Mouse (Mus musculus) cerebellum, adult (tissue): Measurements from ENCODE around the gene Krtap15.

Source experiments
- ATAC-seq: cut with Nextera tagmentation; 2 replicates; pipeline ENCODE4 v1.9.2; 2017; ENCODE audit warnings: mild to moderate bottlenecking, moderate library complexity, mixed read lengths; ENCODE audit not compliant: insufficient number of reproducible peaks, low FRiP score, low TSS enrichment

Gene Krtap15

GRCm38 (mm10) chr16:88820066-88820465 lies at the start of gene Krtap15:
Gene Krtap15, plus strand, starts transcription at chr16:88820215.
- no peak for ATAC-seq

GRCm38 (mm10) chr16:88774106-88774505 lies 45.9 kb upstream of the Krtap15 start, which contains the start of gene 2310057N15Rik:
Gene 2310057N15Rik, minus strand, starts transcription at chr16:88774206.
- no peak for ATAC-seq

GRCm38 (mm10) chr16:88777596-88777995 lies 42.4 kb upstream of the Krtap15 start, which contains the start of gene Gm5965:
Gene Gm5965, plus strand, starts transcription at chr16:88777896.
- ATAC-seq = no peak

GRCm38 (mm10) chr16:88786786-88787185 lies 33.2 kb upstream of the Krtap15 start:
- ATAC-seq = no peak

- peak; percentile 83 for ATAC-seq
Measured at GRCm38 (mm10) chr16:88811827-88812226, 8.2 kb upstream of the Krtap15 start, which contains the start of gene Gm20741. Gene Gm20741, minus strand, starts transcription at chr16:88812220.

GRCm38 (mm10) chr16:88823736-88824135 lies 3.7 kb downstream of the Krtap15 start:
- no peak for ATAC-seq

GRCm38 (mm10) chr16:88826095-88826652 lies 6.2 kb downstream of the Krtap15 start, which contains the start of gene Krtap14:
Gene Krtap14, minus strand, starts transcription at chr16:88826145.
- no peak for ATAC-seq

- no peak for ATAC-seq
Measured at GRCm38 (mm10) chr16:88826978-88827377, 7.0 kb downstream of the Krtap15 start.

GRCm38 (mm10) chr16:88847363-88847762 lies 27.3 kb downstream of the Krtap15 start:
- ATAC-seq = no peak

GRCm38 (mm10) chr16:88848558-88848957 lies 28.5 kb downstream of the Krtap15 start:
- no peak for ATAC-seq

- no peak for ATAC-seq
Measured at GRCm38 (mm10) chr16:88851450-88851849, 31.4 kb downstream of the Krtap15 start.

GRCm38 (mm10) chr16:88864887-88865407 lies 44.9 kb downstream of the Krtap15 start:
- ATAC-seq = no peak

- ATAC-seq = no peak
Measured at GRCm38 (mm10) chr16:88869311-88869710, 49.3 kb downstream of the Krtap15 start, which contains the start of gene Krtap19-1. Gene Krtap19-1, minus strand, starts transcription at chr16:88869411.

GRCm38 (mm10) chr16:88874169-88874568 lies 54.2 kb downstream of the Krtap15 start, which contains the start of gene Krtap19-2:
Gene Krtap19-2, minus strand, starts transcription at chr16:88874269.
- no peak for ATAC-seq

GRCm38 (mm10) chr16:88877938-88878337 lies 57.9 kb downstream of the Krtap15 start, which contains the start of gene Krtap19-3:
Gene Krtap19-3, minus strand, starts transcription at chr16:88878038.
- no peak for ATAC-seq
